Mouse (Mus musculus) gastrocnemius, postnatal 10 days (tissue): ENCODE measurements around the gene Rad50. TPM values are rescaled to one million over a fixed set of nuclear protein-coding genes. Genes with fewer than 3 reads are reported as not detected.

ENCODE experiments used
- total RNA-seq, 2 experiments: library from RNA; stranded (reverse); gene quantifications; 2 replicates each; pipeline ENCODE4 v1.2.3; 2021

Gene Rad50
- total RNA-seq, 2 experiments from 2014 or later, result 7.9 to 10.1 TPM

Other genes with a start within 250 kb of the Rad50 start
- gene Gm9837, start 236.8 kb downstream of the Rad50 start, total RNA-seq, result not detected
- not detected for gene Gm9945, start 227.2 kb downstream of the Rad50 start, total RNA-seq
- under 1 TPM; 0.23 to 0.27 TPM for gene Sowaha, start 227.0 kb downstream of the Rad50 start, total RNA-seq
- gene Sept8, start 188.1 kb downstream of the Rad50 start, total RNA-seq, result 10 to 100 TPM; 40.5 to 49.4 TPM
- gene Kif3a, start 139.9 kb downstream of the Rad50 start, total RNA-seq, result 10 to 100 TPM in 1 of 2 experiments, 1 to 10 TPM in 1; 9.4 to 11.1 TPM
- gene Il4, start 88.7 kb downstream of the Rad50 start, total RNA-seq, result not detected
- gene Il13, start 72.6 kb downstream of the Rad50 start, total RNA-seq, result not detected
- gene Il5, start 13.5 kb upstream of the Rad50 start, total RNA-seq, result not detected
- gene Irf1, start 62.7 kb upstream of the Rad50 start, total RNA-seq, result 10 to 100 TPM in 1 of 2 experiments, 1 to 10 TPM in 1; 9.4 to 13.7 TPM
- under 1 TPM; 0.26 to 0.70 TPM for gene Gm17334, start 65.9 kb upstream of the Rad50 start, total RNA-seq
- 1 to 10 TPM; 3.5 to 4.0 TPM for gene Gm12216, start 151.9 kb upstream of the Rad50 start, total RNA-seq
- gene Slc22a5, start 184.3 kb upstream of the Rad50 start, total RNA-seq, result 10 to 100 TPM in 1 of 2 experiments, 1 to 10 TPM in 1; 7.4 to 10.7 TPM